Mouse (Mus musculus): ENCODE data around the gene Fer1l5.

Gene Fer1l5

GRCm38 (mm10) chr1:36429511-36429910, 57.4 kb downstream of the Fer1l5 start:
- in situ Hi-C loops (cut with MboI, MseI): no loop called here

GRCm38 (mm10) chr1:36432999-36433398, 60.9 kb downstream of the Fer1l5 start:
- in situ Hi-C loops (cut with MboI, MseI): no loop called here

DNA sequence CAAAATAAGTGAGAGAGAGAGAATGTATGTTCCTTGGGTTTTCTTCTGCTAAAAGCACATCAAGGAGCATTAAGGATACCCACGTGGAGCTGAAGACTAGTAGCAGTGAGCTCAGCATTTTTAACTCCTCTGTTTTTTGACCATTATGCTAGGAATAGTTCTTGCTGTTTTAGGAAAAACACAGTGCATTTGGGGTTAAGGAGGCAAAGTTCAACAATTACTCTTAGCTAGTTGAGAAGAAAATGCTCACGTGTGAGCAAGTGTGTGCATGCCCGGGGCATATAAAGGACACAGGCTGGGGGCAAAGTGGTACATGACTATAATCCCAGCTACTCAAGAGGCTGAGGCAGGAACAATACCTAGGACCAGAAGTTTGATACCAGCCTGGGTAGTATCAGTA, 61.5 kb downstream of the Fer1l5 start:
- in situ Hi-C loops (cut with MboI, MseI): no loop called here

GRCm38 (mm10) chr1:36435071-36435470, 63.0 kb downstream of the Fer1l5 start:
- in situ Hi-C loops (cut with MboI, MseI): no loop called here

DNA sequence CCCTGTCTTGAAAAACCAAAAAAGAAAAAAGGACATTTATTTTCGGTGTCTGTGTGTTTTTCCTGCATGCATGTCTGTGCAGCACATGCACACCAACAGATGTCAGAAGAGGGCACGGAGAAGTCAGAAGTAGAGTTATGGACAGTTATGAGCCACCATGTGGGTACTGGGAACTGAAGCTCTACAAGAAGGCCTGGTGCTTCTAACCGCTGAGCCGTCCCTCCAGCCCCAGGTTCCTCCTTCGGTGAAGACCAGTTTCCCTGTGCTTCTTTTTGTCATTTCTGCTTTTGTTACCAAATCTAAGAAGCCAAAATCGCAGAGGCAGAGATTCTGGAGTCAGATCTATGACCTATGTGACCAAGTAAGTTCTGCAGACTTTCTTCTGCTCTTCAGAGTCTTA, 64.4 kb downstream of the Fer1l5 start:
- in situ Hi-C loops (cut with MboI, MseI): no loop called here

GRCm38 (mm10) chr1:36437223-36437622, 65.1 kb downstream of the Fer1l5 start:
- in situ Hi-C loops (cut with MboI, MseI): no loop called here

DNA sequence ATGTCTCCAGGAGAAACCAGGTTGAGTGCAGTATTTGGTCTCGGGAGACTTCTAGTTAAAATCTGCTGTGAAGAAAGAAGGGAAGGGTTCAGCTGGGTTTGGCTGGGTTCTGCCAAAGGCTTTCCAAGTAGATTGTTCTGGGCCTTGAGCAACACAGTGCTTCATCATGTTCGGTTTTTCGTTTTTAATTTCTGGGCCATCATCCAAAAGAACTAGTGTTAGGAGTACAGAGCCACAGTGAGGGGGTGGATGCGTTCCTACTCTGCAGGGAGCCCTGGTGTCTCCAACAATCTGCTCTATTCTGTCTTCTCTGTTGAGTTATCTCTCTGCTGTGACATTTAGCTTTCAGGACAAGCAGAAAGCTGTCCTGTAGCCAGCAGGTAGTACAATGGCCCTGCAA, 69.0 kb downstream of the Fer1l5 start:
- in situ Hi-C loops (cut with MboI, MseI): loop anchor here (10.0 kb wide), 1 partner anchor 1684 kb away; the partner anchor contains the start of gene Rev1

- in situ Hi-C loops (cut with MboI, MseI): loop anchor here (10.0 kb wide), 1 partner anchor 1680 kb away; the partner anchor contains the start of gene Rev1
Measured at GRCm38 (mm10) chr1:36444471-36445464, 72.7 kb downstream of the Fer1l5 start, which contains the start of gene Lman2l. TSS of gene Lman2l (minus strand) at chr1:36445271.

DNA sequence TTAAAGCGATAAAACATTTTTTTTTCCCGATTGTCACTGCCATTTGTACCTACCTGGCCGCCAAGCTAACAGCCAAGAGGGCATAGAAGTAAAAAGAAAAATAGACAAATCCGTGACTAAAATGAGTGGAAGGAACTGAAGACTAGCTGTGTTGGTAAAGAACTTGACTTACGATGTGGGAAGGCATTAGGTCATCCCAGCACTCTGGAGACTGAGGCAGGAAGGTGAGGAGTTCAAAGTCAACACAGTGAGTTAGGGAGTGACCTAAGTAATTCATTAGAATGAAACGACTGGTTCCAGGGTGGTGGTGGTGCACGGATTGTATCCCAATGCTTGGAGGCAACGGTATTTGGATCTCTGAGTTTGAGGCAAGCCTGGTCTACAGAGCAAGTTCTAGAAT, 73.4 kb downstream of the Fer1l5 start:
- in situ Hi-C loops (cut with MboI, MseI): loop anchor here (10.0 kb wide), 1 partner anchor 1679 kb away; the partner anchor contains the start of gene Rev1

DNA sequence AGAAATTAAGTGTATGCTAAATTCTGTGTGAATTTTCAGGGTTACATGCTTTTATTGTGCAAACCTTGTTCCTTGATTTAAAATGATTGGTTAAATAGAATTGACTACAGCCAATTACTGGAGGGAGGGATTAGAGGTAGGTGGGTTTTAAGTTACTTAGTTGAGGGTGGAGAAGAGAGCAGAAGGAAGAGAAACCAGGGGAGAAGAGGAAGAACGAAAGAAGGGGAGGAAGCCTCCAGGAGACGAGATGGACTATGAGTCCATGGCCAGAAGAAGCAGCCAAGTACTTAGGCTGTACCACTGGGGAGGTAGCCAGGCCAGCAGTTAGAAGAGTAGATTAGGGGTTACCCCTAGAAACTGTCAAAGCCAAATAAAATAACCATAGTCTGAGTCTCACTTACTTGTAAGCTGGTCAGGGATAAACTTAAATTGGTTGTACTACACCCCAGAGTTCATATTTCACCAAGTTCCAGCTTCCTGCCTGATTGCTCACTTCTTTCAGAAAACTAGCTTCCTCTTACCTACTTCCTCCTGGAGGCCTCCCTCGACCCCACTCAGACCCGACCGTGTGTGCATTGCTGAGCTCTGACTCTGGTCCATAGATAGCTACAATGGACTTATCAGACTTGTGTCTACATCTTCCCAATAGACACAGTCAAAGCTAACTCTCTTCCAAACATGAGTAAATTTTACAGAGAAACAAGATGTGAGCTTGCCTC, 74.2 kb downstream of the Fer1l5 start:
- in situ Hi-C loops (cut with MboI, MseI): loop anchor here (10.0 kb wide), 1 partner anchor 1679 kb away; the partner anchor contains the start of gene Rev1

DNA sequence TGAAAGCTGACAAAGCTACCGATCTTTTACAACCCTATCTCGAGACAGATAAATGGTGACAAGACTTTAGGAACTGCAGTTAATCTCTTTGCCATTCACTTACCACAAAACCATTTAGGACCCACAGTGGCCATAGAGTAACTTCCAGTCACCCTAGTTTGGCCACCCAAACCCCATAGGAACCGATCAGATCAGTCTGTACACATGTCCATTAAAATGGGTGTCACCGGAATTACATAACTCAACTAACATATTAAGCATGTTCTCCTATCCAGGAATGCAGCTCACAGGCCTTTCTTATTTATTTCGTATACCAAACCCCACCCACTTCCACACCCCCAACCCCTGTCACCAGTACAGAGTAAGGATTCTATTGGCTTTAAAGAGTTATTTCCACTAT, 74.8 kb downstream of the Fer1l5 start:
- in situ Hi-C loops (cut with MboI, MseI): loop anchor here (10.0 kb wide), 1 partner anchor 1678 kb away; the partner anchor contains the start of gene Rev1

- in situ Hi-C loops (cut with MboI, MseI): no loop called here
Measured at GRCm38 (mm10) chr1:36454055-36454815, 82.1 kb downstream of the Fer1l5 start.

DNA sequence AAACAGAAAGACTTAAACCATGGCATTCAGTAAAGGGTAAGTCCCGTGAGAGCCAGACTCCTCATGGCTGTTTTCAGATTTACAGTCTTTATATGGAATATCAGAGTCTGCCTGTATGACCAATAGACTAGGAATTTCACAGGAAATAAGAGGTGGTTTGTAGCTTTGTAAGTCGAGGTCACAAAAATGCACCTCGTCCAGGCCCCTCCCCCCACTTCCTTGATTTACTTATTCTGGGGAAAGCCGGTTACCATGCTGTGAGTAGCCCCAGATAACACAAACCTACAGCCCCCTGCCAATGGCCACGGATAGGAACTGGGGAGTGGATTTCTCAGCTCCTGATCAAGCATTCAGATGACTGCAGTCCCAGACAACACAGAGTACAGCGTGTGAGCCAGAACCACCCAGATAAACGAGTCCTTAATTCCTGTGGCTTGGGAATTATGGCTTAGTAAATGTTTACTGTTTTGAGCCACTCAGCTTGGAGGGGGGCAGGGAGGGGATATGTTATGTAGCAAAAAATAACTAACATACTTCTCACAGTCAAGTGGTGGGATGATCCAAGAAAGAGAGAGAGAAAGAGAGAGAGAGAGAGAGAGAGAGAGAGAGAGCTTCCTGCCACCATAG, 85.4 kb downstream of the Fer1l5 start:
- in situ Hi-C loops (cut with MboI, MseI): no loop called here

DNA sequence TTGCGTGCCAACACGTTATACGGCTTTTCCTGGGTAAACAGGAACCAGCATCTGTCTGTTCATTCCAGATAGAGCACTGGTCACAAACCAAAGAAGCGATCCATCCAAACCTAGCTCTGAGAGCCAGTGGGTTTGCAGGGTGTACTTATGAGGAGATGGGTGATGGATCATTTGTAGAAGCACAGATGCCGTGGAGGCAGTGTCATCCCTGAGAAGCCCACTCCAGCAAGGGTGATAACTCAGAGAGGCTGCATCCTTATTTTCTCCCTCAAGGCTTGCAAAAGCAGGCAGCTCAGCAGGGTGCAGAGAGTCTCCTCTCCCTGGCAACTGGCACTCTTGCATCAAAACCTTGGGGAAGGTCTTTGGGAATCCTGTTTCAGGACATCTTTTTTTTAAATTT, 86.1 kb downstream of the Fer1l5 start:
- in situ Hi-C loops (cut with MboI, MseI): no loop called here

GRCm38 (mm10) chr1:36461829-36462228, 89.7 kb downstream of the Fer1l5 start:
- in situ Hi-C loops (cut with MboI, MseI): no loop called here

DNA sequence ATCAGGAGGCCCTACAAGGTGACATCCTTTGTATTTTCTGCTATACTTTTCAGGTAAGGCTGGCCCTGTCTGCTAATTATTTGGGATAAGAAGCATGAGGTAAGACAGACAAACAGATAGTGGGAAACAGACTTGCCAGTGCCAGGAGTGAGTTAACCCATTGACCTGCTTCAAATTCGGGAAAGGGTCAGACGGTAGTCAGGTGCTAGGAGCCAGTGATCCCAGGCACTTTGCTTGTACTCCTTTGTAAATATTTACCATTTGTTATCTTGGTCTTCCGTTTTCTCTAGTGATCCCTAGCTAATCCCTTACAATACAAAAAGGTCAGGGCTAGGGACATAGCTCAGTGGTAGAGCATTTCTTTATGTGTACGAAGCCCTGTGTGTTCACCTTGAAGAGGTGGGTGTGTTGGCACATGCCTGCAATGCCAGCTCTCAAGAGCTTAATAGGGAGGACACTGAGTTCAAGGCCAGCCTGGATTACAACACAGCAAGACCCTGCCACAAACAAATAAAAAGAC, 93.6 kb downstream of the Fer1l5 start:
- in situ Hi-C loops (cut with MboI, MseI): no loop called here

GRCm38 (mm10) chr1:36467446-36467845, 95.4 kb downstream of the Fer1l5 start:
- in situ Hi-C loops (cut with MboI, MseI): no loop called here

GRCm38 (mm10) chr1:36469811-36470444, 97.8 kb downstream of the Fer1l5 start:
- in situ Hi-C loops (cut with MboI, MseI): no loop called here

GRCm38 (mm10) chr1:36471181-36472105, 99.4 kb downstream of the Fer1l5 start, which contains the start of gene Cnnm4:
TSS of gene Cnnm4 (plus strand) at chr1:36471620.
- in situ Hi-C loops (cut with MboI, MseI): no loop called here

Data from T-helper 2 cell (primary cell).